Mouse (Mus musculus): Measurements from ENCODE around the gene Rab43.

Rab43 gene

DNA sequence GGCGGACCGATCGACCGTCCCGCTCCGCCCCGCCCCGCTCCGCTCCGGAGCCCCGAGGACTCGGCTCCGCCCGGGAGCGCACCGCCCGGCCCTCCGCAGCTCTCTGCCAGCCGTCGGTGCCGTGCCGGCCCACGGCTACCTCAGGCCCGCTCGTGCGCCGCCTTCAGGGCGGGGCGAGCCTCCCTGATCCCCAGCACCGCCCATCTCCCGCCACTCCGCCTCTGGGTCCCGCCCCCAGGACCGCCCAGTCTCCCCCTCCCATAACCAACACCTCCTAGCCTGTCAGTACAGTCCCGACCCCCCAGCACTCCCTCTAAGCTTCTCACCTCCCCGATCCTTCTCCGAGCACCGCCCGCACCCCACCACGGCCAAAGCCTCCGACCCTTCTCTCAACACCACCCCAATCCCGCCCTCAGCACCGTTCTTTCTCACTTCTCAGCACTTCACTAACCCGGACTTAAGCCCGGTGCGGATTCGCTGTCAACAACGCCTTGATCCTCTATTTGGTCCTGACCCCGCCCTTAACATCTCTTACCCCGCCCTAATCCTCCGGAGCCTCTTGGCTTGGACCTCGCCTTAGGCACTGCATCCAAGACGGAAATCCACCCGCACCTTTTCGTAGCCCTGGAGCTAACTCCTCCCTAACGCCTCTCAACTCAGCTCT lies at the start of gene Rab43:
Gene Rab43 (minus strand): TSS at position 490 of the 664 bp plus-strand sequence.
- DNase-seq = peak; percentile 96

DNA sequence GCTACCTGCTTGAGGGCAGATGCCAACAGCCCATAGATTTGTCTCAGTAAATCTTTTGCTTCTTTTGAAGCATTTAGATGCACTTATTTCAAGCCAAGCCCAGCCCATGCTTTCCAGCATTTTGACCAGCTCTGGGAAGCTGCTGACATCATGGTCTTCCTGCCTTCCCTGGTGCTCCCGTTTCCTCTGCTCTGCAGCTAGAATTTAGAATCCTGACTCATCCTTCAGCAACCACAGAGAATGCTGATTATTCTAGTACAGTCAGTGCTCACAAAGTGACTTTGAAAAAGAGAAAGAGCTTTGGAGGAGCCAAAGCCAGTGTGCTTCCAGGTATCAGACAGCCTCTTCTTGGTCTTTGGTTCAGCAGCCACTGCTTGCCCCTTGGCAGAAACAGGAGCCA lies 45.1 kb upstream of the Rab43 start:
- no peak for DNase-seq

DNA sequence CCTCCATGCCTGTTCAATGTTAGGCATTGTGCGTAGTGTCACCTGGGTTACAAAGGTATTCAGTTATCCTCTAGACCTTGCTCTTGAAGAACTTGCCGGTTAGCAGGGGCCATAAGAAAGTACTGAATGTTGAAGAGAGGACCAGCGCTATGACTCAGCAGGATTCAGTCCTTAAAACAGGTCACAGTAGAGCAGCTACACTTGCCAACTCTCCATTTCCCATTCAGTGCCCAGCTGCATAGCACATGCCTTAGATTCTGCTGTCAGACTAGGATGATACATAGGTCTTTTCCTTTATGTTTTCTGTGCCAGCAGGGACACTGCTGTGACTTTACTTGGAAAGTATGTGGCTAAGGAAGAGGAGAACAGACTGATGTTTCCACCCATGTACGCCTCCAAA lies 41.5 kb upstream of the Rab43 start:
- DNase-seq = no peak

DNA sequence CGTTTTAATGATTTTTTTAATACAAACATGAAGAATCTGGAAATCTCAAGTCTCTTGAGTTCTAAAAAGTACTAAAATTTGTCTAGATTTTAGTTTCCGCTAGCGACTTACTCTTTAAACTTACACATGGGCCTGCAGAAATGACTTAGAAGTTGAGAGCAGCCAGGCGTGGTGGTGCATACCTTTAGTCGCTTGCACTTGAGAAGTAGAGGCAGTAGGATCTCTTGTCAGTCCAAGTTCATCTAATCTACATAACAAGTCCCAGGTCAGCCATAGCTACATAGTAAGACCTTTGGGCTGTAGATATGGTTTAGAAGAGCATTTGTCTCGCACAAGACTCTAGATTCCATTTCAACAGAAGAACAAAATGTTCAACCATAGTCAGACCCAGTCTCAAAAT lies 39.9 kb upstream of the Rab43 start:
- DNase-seq = no peak

DNA sequence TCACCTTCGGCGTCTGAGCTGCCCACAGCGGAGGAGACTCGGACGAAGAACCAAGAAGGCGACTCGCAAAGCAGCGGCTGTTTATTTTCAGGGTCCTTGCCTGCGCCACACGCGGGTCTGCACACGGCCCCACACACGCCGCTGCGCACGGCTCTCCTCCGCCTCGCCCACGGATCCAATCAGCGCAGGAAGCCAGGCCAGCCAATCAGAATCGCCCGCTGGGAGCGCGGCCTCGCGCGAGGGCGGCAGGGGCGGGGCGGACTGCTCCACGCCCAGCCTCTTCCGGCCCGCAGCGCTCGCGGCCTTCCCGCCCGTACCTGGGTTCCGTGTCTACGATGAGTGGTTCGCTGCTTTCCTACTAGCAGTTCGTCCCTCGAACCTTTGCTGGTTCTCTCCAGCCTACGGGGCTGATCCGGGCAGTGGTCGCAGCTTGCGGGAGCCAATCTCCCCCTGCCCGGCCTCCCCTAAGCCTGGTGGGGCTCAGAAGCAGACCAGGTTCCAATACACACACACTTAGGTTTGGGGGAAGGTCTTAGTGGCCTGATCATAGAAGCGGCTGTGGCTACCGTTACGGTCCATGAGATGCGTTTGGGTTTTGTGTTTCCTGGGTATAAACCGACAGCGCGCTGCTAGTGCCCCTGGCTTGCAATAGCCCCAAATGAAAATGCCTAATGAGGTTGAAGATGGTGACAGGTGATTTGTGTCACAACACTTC lies 39.1 kb upstream of the Rab43 start, which contains the start of gene Cnbp:
Gene Cnbp (minus strand): TSS at position 207 of the 715 bp plus-strand sequence.
- DNase-seq = peak; percentile 97

GRCm38 (mm10) chr6:87850155-87850899 lies 38.4 kb upstream of the Rab43 start:
- DNase-seq = peak; percentile 54

- peak; percentile 22 for DNase-seq
Measured at GRCm38 (mm10) chr6:87849780-87850154, 37.8 kb upstream of the Rab43 start.

- DNase-seq = peak; percentile 66
Measured at GRCm38 (mm10) chr6:87846813-87847212, 34.8 kb upstream of the Rab43 start.

GRCm38 (mm10) chr6:87845031-87845695 lies 33.2 kb upstream of the Rab43 start:
- DNase-seq = no peak

- peak; percentile 26 for DNase-seq
Measured at GRCm38 (mm10) chr6:87842254-87842653, 30.3 kb upstream of the Rab43 start.

GRCm38 (mm10) chr6:87841635-87842034 lies 29.7 kb upstream of the Rab43 start:
- no peak for DNase-seq

GRCm38 (mm10) chr6:87839797-87840341 lies 27.9 kb upstream of the Rab43 start:
- no peak for DNase-seq

DNA sequence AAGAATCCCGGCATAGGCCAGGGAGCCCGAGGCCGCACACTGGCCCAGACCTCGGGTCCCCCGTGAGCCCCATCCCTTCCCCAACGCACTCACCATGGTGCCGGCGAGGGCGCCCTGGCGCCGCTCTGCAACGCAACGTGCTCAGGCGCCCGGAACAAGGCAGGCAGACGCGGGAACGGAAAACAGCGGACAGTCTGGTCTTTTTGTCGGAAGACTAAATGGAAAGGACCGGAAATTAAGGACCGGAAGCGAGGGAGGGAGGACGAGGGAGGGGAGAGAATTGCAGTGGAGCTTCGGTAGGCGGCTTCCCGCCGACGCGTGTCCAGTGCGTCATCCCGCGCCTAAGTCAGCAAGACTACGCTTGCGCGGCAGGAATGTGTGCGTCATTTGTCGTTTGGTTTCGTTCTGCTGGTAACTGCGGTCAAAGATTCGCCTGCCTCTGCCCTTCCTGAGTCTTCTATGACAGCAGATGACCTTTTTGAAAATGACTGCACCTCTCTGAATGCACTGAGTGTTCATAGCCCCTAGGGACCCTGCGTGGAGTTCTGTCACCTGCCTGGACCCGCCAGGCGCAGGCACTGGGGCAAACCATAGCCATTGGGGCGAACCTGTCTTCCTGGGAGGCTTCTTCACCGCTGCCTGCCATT lies 26.7 kb upstream of the Rab43 start, which contains the start of gene Isy1:
Gene Isy1 (minus strand): TSS at position 248 of the 647 bp plus-strand sequence.
- peak; percentile 97 for DNase-seq

DNA sequence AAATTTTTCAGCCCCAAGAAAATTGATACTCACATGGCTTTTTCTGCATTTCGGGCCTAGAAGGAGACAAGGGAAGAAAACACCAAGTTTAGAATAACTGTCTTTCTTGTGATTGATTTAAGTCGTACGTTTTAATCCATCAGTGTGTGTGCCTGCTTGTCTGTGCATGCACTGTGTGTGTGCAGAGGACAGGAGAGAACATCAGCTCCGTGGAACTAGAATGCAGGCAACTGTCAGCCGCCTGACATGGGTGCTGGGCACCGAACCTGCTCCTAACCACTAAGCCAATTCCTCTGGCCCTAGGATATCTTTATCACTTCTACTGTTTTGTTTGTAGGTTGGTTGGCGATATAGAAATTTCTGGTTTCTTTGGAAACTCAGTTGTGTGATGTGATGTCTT lies 23.7 kb upstream of the Rab43 start, which contains the start of gene Gm45140:
Gene Gm45140 (minus strand): TSS at position 101 of the 400 bp plus-strand sequence.
- DNase-seq = no peak

GRCm38 (mm10) chr6:87820366-87820765 lies 8.4 kb upstream of the Rab43 start:
- no peak for DNase-seq

DNA sequence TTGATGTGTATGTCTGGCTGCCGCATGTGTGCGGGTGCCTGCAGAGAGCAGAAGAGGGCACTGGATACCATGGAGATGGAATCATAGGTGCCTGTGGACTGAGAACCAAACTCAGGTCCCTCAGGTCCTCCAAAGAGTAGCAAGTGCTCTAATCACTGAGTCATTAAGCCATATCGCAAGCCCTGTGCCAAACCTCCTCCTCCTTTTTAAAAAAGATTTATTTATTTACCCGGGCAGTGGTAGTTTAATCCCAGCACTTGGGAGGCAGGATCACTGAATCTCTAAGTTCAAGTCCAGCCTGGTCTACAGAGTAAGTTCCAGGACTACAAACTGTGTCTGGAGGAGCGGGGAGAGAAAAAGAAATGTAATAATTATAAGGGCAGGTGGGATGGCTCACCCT lies 2.5 kb upstream of the Rab43 start:
- no peak for DNase-seq

DNA sequence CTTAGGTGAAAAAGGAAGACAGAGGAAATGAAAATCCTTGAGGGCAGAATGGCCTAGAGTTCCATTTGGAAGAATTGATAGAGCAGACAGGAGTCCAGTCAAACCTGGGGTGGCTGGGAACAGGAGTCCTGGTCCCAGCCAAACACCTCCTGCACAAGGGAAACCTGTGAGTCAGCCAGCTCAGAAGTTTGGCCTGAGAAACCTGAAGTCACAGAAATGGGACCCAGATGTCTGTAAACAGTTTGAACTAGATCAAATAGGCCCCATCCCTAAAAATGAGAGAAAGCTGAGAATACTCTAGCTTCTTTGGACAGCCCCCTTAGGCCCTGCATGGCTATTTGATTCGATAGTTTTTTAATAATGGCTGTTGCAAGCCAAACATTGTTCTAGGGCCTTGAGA lies 692 bp upstream of the Rab43 start:
- DNase-seq = no peak

DNA sequence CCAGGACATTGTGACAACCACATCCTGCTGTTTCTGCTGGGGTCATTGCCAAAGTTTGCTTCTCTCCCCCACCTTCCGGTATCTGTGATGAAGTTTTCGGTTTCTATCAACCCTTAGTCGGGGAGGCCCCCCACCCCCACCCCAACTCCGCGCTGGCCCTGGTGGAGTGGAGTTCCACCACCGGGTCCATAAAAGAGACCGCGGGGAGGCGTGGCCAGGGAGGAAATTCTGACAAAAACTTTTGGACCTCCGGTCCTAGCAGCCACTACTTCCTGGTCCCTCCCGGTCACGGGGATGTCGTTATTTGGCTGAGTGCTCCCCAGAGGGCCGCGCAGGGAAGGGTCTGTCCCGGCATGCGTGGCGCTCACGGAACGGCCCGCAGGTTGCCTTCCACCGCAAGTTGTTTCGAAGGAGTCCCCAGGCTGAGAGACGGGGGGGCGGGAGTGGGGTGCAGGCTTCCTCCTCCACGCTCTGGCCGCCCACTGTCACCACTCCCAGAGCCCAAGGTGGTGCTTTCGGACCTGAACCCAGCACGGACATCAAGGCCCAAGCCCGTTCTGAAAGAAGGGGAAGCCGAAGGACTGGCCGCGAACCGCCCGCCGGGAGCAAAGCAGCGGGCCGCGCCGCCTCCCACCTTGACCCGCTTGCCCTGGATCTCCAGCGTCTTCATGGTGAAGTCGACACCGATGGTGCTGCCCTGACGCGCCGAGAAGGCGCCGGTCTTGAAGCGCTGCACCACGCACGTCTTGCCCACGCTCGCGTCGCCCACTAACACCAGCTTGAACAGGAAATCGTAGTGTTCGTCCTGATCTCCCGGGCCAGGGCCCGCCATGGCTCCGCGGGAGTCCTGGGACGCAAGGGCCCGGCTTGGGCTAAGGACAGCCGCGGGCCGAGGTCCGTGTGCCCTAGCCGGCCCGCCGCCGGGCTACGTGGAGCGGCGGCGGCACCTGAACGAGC lies 973 bp downstream of the Rab43 start:
- DNase-seq = peak; percentile 84

GRCm38 (mm10) chr6:87810311-87810710 lies 1.7 kb downstream of the Rab43 start:
- DNase-seq = no peak

DNA sequence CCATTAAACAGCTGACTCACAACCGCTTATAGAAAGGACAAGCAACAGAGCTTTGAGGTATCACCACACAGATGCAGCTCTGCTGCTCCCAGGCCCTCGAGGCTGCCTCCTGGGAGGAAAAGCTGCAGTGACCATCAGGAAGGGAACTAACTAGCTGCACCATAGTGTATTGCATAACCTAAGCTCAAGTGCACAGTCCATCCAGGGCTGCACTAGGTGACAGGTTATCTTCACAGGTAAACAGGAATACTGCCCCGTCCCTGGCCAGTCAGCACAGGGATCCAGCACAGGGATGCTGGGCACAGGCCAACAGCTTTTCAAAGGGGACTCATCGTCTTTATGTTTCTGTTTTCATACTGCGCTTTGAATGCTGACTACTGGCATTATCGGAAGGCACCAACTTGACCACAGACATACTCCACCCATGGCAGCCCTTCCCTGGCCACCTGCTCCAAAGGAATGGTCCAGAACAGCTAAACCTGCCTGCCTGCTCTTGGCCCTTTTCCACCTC lies 2.3 kb downstream of the Rab43 start:
- DNase-seq = peak; percentile 29

- no peak for DNase-seq
Measured at GRCm38 (mm10) chr6:87809144-87809543, 2.8 kb downstream of the Rab43 start.
